Mouse (Mus musculus) megakaryocyte, embryonic 14.5 days (primary cell): Measurements from ENCODE around the gene Gpr176.

ENCODE experiments used
- FLI1 ChIP-seq: IDR thresholded peaks from 2 replicates; pipeline ENCODE4 v1.6.1; 2012; ENCODE audit warnings: low read length, inconsistent platforms, mixed read lengths
- GATA1 ChIP-seq: IDR thresholded peaks from 3 replicates; pipeline ENCODE4 v1.6.1; 2012; ENCODE audit warnings: mixed read lengths, low read length, inconsistent platforms, borderline replicate concordance

- no peak for TF ChIP-seq GATA1
- TF ChIP-seq FLI1, result no peak
These were observed 52.7 kb downstream of the Gpr176 start for GRCm38 (mm10) chr2:118320519-118320918.
